Mouse (Mus musculus) embryonic facial prominence, embryonic 10.5 days (tissue): ENCODE measurements around the gene Cacnb3. TPM values are rescaled to one million over a fixed set of nuclear protein-coding genes. Genes with fewer than 3 reads are reported as not detected.

ENCODE experiments used
- DNase-seq: peaks from one replicate; pipeline ENCODE4 v3.0.0-alpha.2; 2017; ENCODE audit warnings: low spot score
- H3K27ac ChIP-seq: fragments of 300-500 bp; sonication (generic); replicated peaks from 2 replicates; pipeline ENCODE4 v1.5.1; 2016; ENCODE audit warnings: mild to moderate bottlenecking
- H3K27me3 ChIP-seq: fragments of 300-500 bp; sonication (generic); replicated peaks from 2 replicates; pipeline ENCODE4 v1.6.1; 2016; ENCODE audit warnings: low read depth, mild to moderate bottlenecking; ENCODE audit not compliant: poor library complexity, severe bottlenecking
- H3K36me3 ChIP-seq: fragments of 300-500 bp; sonication (generic); replicated peaks from 2 replicates; pipeline ENCODE4 v1.6.1; 2016; ENCODE audit warnings: mild to moderate bottlenecking, moderate library complexity
- H3K4me1 ChIP-seq: fragments of 300-500 bp; sonication (generic); 2 replicates; pipeline ENCODE4 v1.6.1; 2016
- H3K4me3 ChIP-seq: fragments of 300-500 bp; sonication (generic); 2 replicates; pipeline ENCODE4 v1.5.1; 2016; ENCODE audit warnings: mild to moderate bottlenecking, moderate library complexity
- H3K9me3 ChIP-seq: fragments of 300-500 bp; sonication (generic); 2 replicates; pipeline ENCODE4 v1.6.1; 2016; ENCODE audit warnings: mild to moderate bottlenecking
- WGBS: fragments of 180-500 bp; shearing (Covaris S2); methylation state at CpG from one replicate; pipeline ENCODE4 v1.1.7; 2016; 5-methylcytosine and 5-hydroxymethylcytosine counted together
- polyA plus RNA-seq: library from polyadenylated mRNA; unstranded; fragments of >200 nt; fragmentation: Nextera tagmentation; extraction: Ambion mirVana; gene quantifications from 2 replicates; pipeline ENCODE4 v1.2.1, GENCODE M21; 2016

Gene Cacnb3
- polyA plus RNA-seq, 1 experiment from 2014 or later = 37.0 TPM

DNA sequence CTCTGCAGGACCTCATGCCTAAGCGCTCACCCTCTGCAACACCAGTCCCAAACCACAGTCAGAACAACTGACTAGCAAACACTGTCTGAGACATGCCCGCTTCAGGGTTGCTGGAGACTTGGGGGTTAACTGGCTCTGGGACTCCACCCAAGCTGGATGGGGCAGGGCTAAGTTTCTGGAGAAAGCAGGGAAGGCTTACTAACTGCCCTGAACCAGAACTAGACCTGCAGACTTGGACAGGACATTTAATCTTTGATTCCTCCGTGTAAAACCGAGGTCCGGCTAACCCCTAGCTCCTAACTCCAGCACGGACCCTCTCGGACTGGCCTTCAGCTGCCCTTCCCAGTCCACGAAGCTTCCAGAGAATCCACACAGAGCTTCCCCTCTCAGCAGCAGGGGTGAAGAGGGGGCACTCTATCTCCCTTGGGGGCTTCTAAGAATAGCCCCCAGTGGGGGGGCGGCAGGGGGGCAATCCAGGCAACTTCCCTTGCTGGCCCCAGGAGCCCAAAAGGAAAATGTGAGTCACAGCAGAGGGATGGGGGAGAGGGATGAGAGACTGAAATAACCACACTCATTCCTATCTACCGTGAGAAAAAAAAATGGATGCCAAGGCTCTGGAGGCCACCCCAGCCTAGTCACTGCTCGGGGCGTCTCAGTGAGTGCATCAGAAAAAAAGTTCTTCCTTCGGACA, 28.3 kb upstream of the Cacnb3 start:
- Histone ChIP-seq H3K9me3 (no peaks in the 10 kb centered on the region), H3K27me3 (no peaks in the 10 kb centered on the region), H3K4me3 (0 out of 2 replicates have a peak overlapping the region, but pooled peaks have one; percentile 21), H3K36me3 (peaks cover 91% of the 10 kb centered on the region), H3K27ac (peak overlapping the region; percentile 61), H3K4me1 (peaks cover 42% of the 10 kb centered on the region)
- DNase-seq = no peak
- WGBS = 63% methylated on average over 13 of the region's 13 CpGs

DNA sequence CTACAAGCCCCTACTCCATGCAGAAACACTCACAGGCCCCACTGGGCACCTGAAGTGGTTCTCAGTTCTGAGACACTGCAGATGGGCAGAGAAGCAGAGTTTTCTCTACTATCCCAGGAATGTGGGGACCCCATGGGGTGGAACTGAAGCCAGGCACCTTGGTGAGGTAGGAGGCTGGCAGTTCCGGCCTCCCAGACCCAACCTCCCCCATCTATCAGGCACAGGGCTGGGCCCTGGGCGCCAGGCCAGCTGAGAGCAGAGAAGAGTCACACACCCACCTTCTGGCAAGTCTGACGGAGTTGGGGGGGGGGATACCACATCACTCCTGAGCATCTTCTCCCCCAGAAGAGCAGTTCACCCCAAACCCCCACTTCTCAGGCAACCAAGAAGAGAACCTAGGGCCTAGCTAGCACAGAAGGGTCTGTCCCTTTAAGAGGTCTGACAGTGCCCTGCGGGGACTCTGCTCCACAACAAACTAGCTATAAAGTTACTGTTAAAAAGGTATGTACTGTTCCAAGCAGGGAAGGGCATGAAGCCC, 27.6 kb upstream of the Cacnb3 start:
- no peak for DNase-seq

DNA sequence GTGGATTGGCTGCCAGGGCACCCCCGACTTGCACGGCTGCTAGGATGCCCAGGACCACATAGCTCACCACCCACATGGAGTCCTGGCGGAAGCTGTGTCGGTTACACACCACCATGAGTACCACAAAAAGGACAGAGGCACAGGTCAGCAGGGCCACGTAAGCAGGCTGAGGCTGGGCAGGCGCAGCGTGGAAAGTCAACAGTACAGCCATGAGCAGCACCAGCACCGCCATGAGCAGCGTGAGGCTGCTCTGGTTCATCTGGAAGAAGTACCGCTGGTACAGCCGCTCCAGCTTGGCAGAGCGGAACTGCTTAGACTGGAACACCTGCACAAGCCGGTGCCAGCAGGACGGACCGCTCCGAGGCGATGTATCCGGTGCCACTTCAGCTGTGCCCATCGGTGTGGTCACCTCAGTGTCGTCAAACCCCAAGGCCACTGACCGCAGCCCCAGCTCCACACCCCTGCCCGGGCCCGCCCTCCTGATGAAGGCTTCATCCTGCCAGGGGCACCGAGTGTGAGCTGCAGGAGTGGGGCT, 26.5 kb upstream of the Cacnb3 start:
- DNase-seq = no peak
- Histone ChIP-seq H3K9me3 (no peaks in the 10 kb centered on the region), H3K36me3 (peaks cover 73% of the 10 kb centered on the region), H3K4me3 (no peak overlapping the region), H3K27ac (no peak overlapping the region), H3K4me1 (peaks cover 57% of the 10 kb centered on the region), H3K27me3 (no peaks in the 10 kb centered on the region)
- WGBS = 94% methylated on average over 24 of the region's 24 CpGs

More for the DNA sequence above, 27.6 kb upstream of the Cacnb3 start:
- peaks cover 48% of the 10 kb centered on the region for H3K4me1 ChIP-seq
- H3K9me3 ChIP-seq = no peaks in the 10 kb centered on the region
- WGBS = 67% methylated on average over 4 of the region's 4 CpGs
- H3K27me3 ChIP-seq = no peaks in the 10 kb centered on the region
- H3K4me3 ChIP-seq = no peak overlapping the region
- H3K27ac ChIP-seq = 0 out of 2 replicates have a peak overlapping the region, but pooled peaks have one; percentile 10
- H3K36me3 ChIP-seq = peaks cover 84% of the 10 kb centered on the region

DNA sequence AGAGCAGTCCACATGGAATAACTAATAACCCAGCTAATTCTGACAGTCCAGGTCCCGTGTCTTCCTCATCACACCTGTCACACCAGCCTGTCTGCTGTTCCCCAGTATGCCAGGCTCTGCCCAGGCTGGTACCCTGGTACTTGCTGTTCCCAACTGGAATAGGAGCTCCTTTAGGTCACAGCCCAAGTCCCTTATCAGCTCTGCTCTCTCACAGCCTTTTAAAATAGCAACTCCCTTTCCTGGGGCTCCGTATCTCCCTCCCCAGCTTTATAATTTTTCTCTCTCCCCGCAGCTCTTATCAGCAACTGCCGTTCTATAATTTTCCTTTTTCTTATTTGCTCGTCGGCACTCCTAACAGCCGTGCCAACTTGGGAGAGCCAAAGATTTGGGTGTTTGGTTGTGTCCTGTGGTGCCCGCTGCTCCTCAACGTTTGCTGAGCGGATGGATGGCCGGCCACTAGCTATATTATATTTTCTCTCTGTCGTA, 24.5 kb upstream of the Cacnb3 start:
- H3K36me3 ChIP-seq = peaks cover 53% of the 10 kb centered on the region
- no peaks in the 10 kb centered on the region for H3K9me3 ChIP-seq
- WGBS = 92% methylated on average over 12 of the region's 12 CpGs
- H3K4me1 ChIP-seq = peaks cover 69% of the 10 kb centered on the region
- no peak overlapping the region for H3K27ac ChIP-seq
- 0 out of 2 replicates have a peak, but pooled peaks cover 7% of the 10 kb centered on the region for H3K27me3 ChIP-seq
- no peak overlapping the region for H3K4me3 ChIP-seq
- no peak for DNase-seq

DNA sequence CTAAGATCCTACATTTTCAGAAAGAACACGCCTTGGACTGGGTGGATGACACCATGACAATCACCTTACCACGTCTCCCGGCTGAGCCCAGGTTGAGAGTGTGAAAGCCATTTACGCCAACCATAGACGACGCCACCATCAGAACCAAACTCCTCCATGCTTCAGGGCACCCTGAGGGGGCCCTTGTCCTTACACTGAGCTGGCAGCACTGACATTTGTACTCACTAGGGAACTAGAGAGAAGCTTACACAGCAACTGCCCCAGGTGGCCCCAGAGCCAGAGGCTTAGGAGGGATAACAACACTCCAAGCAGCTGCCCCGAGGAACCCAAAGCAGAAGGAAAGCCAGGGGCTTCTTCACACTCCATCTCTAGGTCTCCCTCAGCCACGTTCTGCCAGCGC, 23.9 kb upstream of the Cacnb3 start:
- Histone ChIP-seq H3K4me3 (no peak overlapping the region), H3K9me3 (no peaks in the 10 kb centered on the region), H3K27ac (no peak overlapping the region), H3K4me1 (peaks cover 69% of the 10 kb centered on the region), H3K36me3 (peaks cover 47% of the 10 kb centered on the region), H3K27me3 (0 out of 2 replicates have a peak, but pooled peaks cover 9% of the 10 kb centered on the region)
- no peak for DNase-seq
- WGBS = 64% methylated on average over 9 of the region's 9 CpGs

DNA sequence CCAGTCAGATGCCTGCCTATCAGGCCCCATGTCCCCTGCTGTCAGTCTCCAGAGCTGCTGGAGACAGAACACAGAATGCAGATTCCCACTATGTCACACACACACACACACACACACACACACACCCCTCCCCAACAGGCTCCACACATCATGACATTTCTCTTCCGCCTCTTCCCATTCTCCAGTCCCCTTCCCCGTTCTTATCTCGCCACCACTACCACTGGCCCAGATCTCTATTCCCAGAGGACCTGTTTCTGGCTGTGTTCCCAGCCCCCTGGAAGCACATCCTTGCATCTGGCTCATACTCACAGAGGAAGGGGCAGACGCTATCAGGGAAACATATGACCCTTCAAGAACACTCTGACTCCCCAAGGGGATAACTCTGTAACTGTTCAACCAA, 23.1 kb upstream of the Cacnb3 start:
- H3K27ac ChIP-seq = peak overlapping the region; percentile 98
- H3K4me1 ChIP-seq = peaks cover 62% of the 10 kb centered on the region
- peaks cover 39% of the 10 kb centered on the region for H3K36me3 ChIP-seq
- no peak for DNase-seq
- peak overlapping the region; percentile 77 for H3K4me3 ChIP-seq
- H3K27me3 ChIP-seq = 0 out of 2 replicates have a peak, but pooled peaks cover 9% of the 10 kb centered on the region
- no peaks in the 10 kb centered on the region for H3K9me3 ChIP-seq
- 43% methylated on average over 4 of the region's 4 CpGs for WGBS

DNA sequence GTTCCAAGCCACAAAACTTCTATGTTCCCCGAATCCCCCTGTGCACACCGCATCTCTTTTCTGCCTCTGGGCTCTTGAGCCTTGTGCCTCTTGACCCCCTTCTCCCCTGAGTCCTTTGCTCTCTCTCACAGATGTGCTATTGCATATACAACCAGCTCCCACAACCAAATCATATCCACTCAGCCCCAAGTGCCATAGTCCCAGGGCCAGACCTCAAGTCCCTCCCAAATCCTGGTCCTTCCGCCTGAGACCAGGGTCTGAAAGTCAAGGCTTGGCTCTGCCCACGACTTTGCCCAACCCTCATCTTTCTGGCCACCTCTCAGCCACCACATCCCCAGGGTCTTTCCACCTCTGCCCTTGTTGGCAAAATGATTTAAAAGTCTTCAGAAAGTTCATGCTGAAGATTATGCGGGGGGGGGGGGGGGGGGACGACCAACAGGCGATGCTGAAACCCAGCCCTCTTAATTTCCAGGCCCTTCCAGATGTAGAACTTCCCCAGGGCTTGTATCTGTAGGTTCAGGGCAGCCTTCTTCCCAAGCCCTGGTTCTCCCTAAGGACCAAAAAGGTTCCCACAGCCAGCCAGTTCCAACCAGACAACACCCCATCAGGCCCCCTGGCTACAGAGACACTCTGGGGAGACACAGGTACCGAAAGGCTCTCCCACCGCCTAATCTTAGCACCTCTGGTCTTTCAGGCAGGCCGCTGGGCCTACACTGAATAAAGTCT, 22.4 kb upstream of the Cacnb3 start:
- Histone ChIP-seq H3K4me3 (peak overlapping the region; percentile 77), H3K36me3 (peaks cover 32% of the 10 kb centered on the region), H3K4me1 (peaks cover 56% of the 10 kb centered on the region), H3K27me3 (0 out of 2 replicates have a peak, but pooled peaks cover 9% of the 10 kb centered on the region), H3K9me3 (no peaks in the 10 kb centered on the region), H3K27ac (peak overlapping the region; percentile 98)
- DNase-seq = no peak
- WGBS = 11% methylated on average over 10 of the region's 10 CpGs

DNA sequence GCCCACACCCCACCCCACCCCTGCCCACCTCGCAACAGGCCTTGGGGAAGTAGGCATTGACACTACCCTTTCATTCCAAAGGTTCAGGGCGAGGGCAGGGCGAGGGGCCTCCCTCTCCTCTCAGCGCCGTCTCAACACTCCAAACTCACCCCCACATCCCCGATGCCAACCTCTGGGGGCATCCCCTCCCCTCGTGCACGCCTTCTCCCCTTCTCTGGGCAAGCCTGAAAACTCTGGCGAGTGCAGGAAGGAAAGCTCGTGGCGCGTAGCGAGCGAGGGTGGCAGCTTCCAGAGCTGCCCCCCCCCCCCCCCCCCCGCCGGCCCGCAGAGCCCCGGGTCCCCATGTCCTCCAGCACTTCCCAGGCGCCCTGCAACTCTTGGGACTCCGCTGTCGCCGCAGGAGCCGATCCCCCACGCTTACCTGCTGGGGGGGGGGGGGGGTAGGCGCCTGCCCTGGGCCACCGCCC, 21.8 kb upstream of the Cacnb3 start:
- DNase-seq = no peak
- Histone ChIP-seq H3K27ac (peak overlapping the region; percentile 98), H3K27me3 (0 out of 2 replicates have a peak, but pooled peaks cover 9% of the 10 kb centered on the region), H3K9me3 (no peaks in the 10 kb centered on the region), H3K36me3 (peaks cover 26% of the 10 kb centered on the region), H3K4me1 (peaks cover 50% of the 10 kb centered on the region), H3K4me3 (peak overlapping the region; percentile 77)
- under 1% methylated on average over 13 of the region's 26 CpGs for WGBS

DNA sequence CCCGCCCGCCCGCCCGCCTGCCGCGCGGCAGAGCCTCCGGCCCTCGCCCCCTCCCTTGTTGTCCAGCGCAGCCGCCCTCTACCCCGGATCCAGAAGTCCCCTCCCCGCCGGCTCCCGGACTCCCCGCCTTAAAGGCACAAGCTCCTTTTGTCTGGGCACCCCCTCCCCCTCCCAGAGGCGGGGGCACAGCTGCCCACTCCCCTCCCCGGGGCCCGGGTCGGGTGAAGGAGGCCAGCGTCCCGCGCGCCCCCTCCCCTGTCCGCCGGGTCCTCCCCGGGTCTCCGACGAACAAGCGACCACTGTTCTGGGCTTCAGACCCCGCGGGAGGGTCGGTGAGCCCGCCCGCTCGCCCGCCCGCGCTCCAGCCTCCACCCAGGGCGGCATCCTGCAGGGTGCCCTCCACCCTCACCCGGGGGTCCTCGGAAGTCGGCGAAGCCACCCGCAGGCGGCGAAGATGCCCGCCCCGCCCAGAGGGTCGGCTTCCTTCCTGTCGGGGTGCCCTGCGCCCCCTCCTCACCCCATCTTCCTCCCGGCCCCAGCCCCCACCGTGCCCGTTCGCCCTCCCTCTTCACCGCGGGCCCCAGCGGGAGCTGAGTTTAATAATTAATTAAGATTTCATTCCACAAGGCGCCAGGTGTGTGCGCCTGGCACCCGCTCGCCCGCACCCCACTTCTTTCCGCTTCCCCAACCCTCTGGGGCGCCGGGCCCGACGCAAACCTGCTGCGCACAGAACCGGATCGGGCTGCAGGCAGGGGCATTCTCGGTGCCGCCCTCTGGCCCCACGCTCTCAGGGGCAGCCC, 21.1 kb upstream of the Cacnb3 start, which contains the start of gene Adcy6:
Gene Adcy6, minus strand, starts transcription at position 746 of the 800 bp plus-strand sequence.
- under 1% methylated on average over 65 of the region's 75 CpGs for WGBS
- Histone ChIP-seq H3K27ac (peak within 1 kb of the TSS; percentile 98), H3K4me1 (peaks cover 46% of the 10 kb centered on the region), H3K4me3 (peak within 1 kb of the TSS; percentile 77), H3K9me3 (no peaks in the 10 kb centered on the region), H3K36me3 (peaks cover 19% of the 10 kb centered on the region), H3K27me3 (peaks cover 12% of the 10 kb centered on the region)
- peak; percentile 93 for DNase-seq

DNA sequence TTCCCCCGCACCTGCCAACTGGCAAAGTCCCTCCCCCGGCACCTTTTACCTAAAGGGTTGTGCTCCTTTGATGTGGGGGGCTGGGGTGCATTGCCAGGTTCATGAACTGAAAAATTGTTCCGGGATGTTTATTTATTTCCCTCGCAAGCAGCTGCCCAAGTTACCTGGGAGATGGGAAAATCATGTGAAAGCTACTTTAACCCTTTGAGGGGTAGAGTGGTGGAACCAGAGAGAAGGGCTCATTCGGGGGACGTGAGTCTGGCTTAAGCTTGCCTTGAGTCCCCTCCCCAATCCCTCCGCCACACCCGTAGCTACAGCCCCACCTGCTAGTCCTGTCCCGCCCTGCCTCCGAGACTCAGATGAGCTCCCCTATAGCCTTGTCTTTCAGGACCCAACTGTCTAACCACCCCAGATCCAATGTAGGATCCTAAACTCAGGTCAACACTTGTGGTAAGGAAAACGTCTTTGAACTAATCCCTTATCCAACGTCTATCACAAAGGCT, 20.5 kb upstream of the Cacnb3 start:
- H3K36me3 ChIP-seq = peaks cover 13% of the 10 kb centered on the region
- peak; percentile 47 for DNase-seq
- peaks cover 15% of the 10 kb centered on the region for H3K27me3 ChIP-seq
- H3K27ac ChIP-seq = peak overlapping the region; percentile 98
- peaks cover 49% of the 10 kb centered on the region for H3K4me1 ChIP-seq
- H3K4me3 ChIP-seq = peak overlapping the region; percentile 77
- H3K9me3 ChIP-seq = no peaks in the 10 kb centered on the region
- WGBS = 2% methylated on average over 12 of the region's 12 CpGs

DNA sequence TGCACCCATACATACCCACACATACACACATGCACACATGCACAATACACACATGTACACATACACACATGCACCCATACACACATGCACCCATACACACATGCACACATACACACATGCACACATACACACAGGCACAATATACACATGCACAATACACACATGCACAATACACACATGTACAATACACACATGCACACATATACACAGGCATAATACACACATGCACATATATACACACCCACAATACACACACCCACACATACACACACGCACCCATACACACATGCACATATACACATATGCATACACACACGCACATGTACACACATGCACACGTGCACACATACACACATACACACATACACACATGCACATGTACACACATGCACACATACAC, 18.4 kb upstream of the Cacnb3 start:
- H3K4me3 ChIP-seq = no peak overlapping the region
- H3K36me3 ChIP-seq = no peaks in the 10 kb centered on the region
- H3K27me3 ChIP-seq = peaks cover 25% of the 10 kb centered on the region
- no peak for DNase-seq
- WGBS = 94% methylated on average over 3 of the region's 3 CpGs
- H3K9me3 ChIP-seq = no peaks in the 10 kb centered on the region
- H3K27ac ChIP-seq = no peak overlapping the region
- H3K4me1 ChIP-seq = peaks cover 44% of the 10 kb centered on the region
